Mouse (Mus musculus) liver, embryonic 16.5 days (tissue): ENCODE measurements around the gene Tgif2. TPM values are rescaled to one million over a fixed set of nuclear protein-coding genes. Genes with fewer than 3 reads are reported as not detected.
"Not testable (repeated sequence)": the region's sequence is repeated elsewhere in the genome, so short reads cannot be mapped to it uniquely, and the experiment has no call there.

Experiments used
- ATAC-seq: fragments of 200-750 bp; cut with Nextera tagmentation; 2 replicates; pipeline ENCODE4 v1.8.0; 2017; ENCODE audit warnings: low read depth, mild to moderate bottlenecking, moderate number of reproducible peaks, moderate library complexity
- H3K27ac ChIP-seq: fragments of 300-500 bp; sonication (generic); 2 replicates; pipeline ENCODE4 v1.5.1; 2014; ENCODE audit warnings: mild to moderate bottlenecking, low read length
- H3K27me3 ChIP-seq: fragments of 300-500 bp; sonication (generic); 2 replicates; pipeline ENCODE4 v1.6.1; 2014; ENCODE audit warnings: low read depth, low read length, mixed read lengths; ENCODE audit not compliant: control insufficient read depth, insufficient read depth
- H3K36me3 ChIP-seq: fragments of 300-500 bp; sonication (generic); 2 replicates; pipeline ENCODE4 v1.6.1; 2014; ENCODE audit warnings: mild to moderate bottlenecking; ENCODE audit not compliant: control insufficient read depth, insufficient read depth
- H3K4me1 ChIP-seq: fragments of 300-500 bp; sonication (generic); 2 replicates; pipeline ENCODE4 v1.6.1; 2014; ENCODE audit warnings: low read depth, low read length, mixed read lengths; ENCODE audit not compliant: control insufficient read depth
- H3K4me2 ChIP-seq: fragments of 300-500 bp; sonication (generic); 2 replicates; pipeline ENCODE4 v1.6.1; 2014; ENCODE audit warnings: low read depth, low read length, mixed read lengths
- H3K4me3 ChIP-seq: fragments of 300-500 bp; sonication (generic); 2 replicates; pipeline ENCODE4 v1.5.1; 2014; ENCODE audit warnings: low read depth, mild to moderate bottlenecking, low read length
- H3K9ac ChIP-seq: fragments of 300-500 bp; sonication (generic); 2 replicates; pipeline ENCODE4 v1.6.1; 2014; ENCODE audit warnings: low read depth, low read length
- H3K9me3 ChIP-seq: fragments of 300-500 bp; sonication (generic); replicated peaks from 2 replicates; pipeline ENCODE4 v1.6.1; 2016; ENCODE audit warnings: low read length; ENCODE audit not compliant: control insufficient read depth
- WGBS: fragments of 180-500 bp; shearing (Covaris S2); extraction: QIAGEN DNeasy Blood & Tissue Kit; methylation state at CpG from one replicate; pipeline ENCODE4 v1.1.7; 2014; ENCODE audit not compliant: insufficient replicate concordance; 5-methylcytosine and 5-hydroxymethylcytosine counted together
- polyA plus RNA-seq: library from polyadenylated mRNA; unstranded; fragments of >200 nt; fragmentation: Nextera tagmentation; extraction: Ambion mirVana; gene quantifications from 2 replicates; pipeline ENCODE4 v1.2.1, GENCODE M21; 2015

The Tgif2 gene
- polyA plus RNA-seq, 1 experiment from 2014 or later: 5.4 TPM

DNA sequence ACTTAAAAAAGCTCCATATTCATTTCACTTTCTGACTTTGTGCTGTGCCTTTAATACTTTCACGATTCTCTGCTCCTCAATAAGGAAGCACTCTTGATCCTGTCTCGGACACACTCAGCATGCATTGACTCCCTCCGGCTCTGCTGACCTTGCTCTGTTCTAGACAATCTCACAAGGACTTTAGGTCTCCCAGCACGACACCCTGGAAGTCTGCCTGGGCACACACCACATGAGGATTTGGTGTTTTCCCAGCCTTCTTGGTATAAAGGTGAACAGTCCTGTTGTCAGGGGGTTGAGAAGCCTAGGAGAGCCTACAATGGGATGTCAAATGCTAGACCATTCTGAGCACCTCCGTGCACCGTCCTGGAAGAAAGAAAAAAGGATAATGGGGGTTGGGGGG lies 53.0 kb downstream of the Tgif2 start:
- no peaks in the 10 kb centered on the region for H3K27me3 ChIP-seq
- no peak overlapping the region for H3K9ac ChIP-seq
- H3K4me1 ChIP-seq: peaks cover 11% of the 10 kb centered on the region
- no peak overlapping the region for H3K27ac ChIP-seq
- no peaks in the 10 kb centered on the region for H3K36me3 ChIP-seq
- H3K9me3 ChIP-seq: no peaks in the 10 kb centered on the region
- no peak overlapping the region for H3K4me2 ChIP-seq
- 72% methylated on average over 6 of the region's 6 CpGs for WGBS
- ATAC-seq: no peak
- no peak overlapping the region for H3K4me3 ChIP-seq

DNA sequence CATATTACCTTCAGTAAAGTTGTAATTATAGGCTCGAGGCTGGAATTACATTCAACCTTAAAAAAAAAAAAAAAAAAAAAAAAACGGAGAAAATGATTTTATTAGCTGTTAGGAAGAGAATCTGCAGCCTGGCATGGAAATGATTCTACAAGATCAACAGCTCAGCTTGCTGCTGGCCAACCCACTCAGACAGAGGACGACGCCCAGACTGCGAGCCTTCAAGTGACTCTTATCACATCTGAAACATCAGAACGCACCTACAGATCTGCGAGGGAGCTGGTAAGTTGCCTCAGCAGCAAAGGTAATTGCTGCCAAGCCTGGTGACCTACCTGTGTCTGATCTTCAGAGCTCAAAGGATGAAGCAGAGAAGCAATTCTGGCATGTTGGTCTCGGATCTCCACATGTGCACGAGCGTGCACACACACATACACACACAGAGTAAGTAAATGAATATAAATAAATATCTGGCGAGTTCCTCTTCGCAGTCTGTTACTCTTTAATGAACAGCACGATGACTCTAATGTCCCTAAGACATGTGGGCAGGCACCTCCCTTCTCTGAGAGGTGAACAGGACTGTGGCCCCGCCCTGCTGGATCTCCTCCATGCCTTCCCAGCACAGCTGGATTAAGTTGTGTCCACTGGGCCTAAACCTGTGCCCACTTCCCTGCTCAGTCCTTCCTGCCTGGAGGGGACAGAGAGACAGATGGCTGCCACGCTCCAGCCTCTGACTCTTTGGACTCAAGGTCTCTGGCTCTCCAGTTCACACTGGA lies 54.9 kb downstream of the Tgif2 start:
- no peaks in the 10 kb centered on the region for H3K9me3 ChIP-seq
- H3K36me3 ChIP-seq: no peaks in the 10 kb centered on the region
- H3K9ac ChIP-seq: no peak overlapping the region
- H3K4me3 ChIP-seq: no peak overlapping the region
- H3K4me1 ChIP-seq: peaks cover 18% of the 10 kb centered on the region
- no peaks in the 10 kb centered on the region; the same call in 1 of the 2 replicates for H3K27me3 ChIP-seq
- 49% methylated on average over 15 of the region's 15 CpGs for WGBS
- no peak overlapping the region for H3K27ac ChIP-seq
- no peak overlapping the region for H3K4me2 ChIP-seq
- ATAC-seq: no peak

DNA sequence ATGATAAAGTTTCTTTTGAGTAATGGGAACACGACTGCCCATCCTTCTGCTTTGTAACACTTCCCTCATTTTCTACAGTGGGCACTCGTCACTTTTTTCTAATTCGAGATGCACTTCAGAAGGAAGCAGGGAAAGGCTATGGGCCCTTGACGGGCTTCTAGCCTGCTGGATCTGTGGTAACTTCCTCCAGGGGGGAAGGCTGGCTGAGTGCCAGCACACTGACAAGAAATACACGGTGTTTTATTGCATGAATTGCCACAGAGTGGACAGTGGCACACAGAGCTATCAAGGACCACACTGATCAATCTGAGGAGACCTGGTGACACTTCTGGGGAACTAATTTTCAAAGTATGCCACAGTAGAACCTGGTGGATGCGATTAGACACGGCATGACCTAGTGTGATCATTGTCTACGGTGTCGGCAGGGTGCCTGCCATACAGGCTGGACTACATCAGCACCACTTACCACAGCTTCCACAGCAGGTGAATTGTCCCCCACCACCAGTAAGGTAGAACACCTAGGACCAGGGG lies 56.6 kb downstream of the Tgif2 start:
- 0 out of 2 replicates have a peak, but pooled peaks have one; percentile 13 for ATAC-seq
- Histone ChIP-seq H3K4me2 (no peak overlapping the region), H3K9ac (no peak overlapping the region), H3K4me1 (peaks cover 18% of the 10 kb centered on the region), H3K4me3 (no peak overlapping the region), H3K27ac (no peak overlapping the region), H3K9me3 (no peaks in the 10 kb centered on the region), H3K36me3 (no peaks in the 10 kb centered on the region), H3K27me3 (no peaks in the 10 kb centered on the region; the same call in 1 of the 2 replicates)
- 50% methylated on average over 9 of the region's 9 CpGs for WGBS

DNA sequence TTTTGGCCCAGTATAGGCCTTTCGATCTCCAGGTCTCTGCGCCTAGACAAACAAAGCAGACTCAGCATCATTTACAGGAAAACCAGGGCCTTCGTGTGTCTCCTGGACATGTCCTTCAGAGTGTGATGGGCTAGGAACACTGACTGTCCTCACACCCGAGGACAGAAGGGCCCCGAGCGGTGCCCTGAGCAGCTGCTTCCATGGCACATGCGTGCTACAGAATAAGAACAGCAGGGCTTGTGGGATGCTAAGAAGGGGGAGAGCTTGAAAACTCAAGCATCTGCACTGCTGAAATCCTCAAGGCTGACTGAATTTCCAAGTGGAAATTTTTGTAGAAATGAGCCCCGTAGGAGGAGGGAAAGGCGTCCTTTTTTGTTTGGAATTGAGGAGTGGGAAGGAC lies 57.2 kb downstream of the Tgif2 start:
- H3K27ac ChIP-seq: no peak overlapping the region
- ATAC-seq: no peak
- WGBS: 67% methylated on average over 9 of the region's 9 CpGs

DNA sequence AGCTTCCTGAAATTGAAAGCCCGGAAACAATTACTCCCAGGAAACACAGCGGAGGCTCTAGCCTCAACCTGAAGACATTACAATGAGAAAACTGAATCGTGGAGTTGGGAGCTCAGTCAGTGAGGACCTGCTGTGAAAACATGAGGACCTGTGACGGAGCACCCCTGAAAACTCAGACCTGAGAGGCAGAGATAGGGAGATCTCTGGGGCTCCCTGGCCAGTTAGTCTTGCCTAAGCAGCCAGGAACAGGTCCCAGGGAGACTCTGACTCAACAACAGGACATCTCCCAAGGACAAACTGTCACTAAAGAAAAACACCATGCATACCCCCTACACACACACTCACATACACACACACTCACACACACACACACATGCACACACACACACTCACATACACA lies 58.6 kb downstream of the Tgif2 start:
- Histone ChIP-seq H3K9ac (no peak overlapping the region), H3K4me3 (no peak overlapping the region), H3K36me3 (no peaks in the 10 kb centered on the region), H3K4me1 (peaks cover 18% of the 10 kb centered on the region), H3K27ac (no peak overlapping the region), H3K27me3 (no peaks in the 10 kb centered on the region; the same call in 1 of the 2 replicates), H3K9me3 (no peaks in the 10 kb centered on the region), H3K4me2 (peak overlapping the region; percentile 29; the same call in 1 of the 2 replicates)
- WGBS: 11% methylated on average over 4 of the region's 4 CpGs
- 0 out of 2 replicates have a peak, but pooled peaks have one; percentile 21 for ATAC-seq

More for the DNA sequence above, 57.2 kb downstream of the Tgif2 start:
- Histone ChIP-seq H3K36me3 (no peaks in the 10 kb centered on the region), H3K4me1 (peaks cover 18% of the 10 kb centered on the region), H3K4me3 (no peak overlapping the region), H3K27me3 (no peaks in the 10 kb centered on the region; the same call in 1 of the 2 replicates), H3K4me2 (no peak overlapping the region), H3K9ac (no peak overlapping the region), H3K9me3 (no peaks in the 10 kb centered on the region)

DNA sequence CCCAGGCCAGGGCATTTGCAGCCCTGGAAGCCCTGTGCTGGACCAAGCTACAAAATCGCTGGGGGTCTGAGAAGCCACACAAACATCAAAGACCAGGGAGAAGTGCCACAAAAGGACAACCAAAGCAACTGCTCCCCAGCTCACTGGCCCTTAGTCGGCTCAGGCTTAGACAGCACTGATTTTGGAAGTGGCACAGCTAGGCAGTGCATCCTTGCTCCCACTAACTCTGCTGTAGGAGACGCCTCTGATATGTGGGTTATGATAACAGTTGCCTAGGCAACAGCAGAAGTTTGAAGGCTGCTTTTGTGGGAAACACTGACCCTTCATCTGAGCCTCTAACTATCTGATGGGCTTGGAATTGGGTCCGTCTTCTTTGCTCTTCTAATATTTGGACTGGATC lies 59.4 kb downstream of the Tgif2 start:
- H3K27ac ChIP-seq: no peak overlapping the region
- H3K27me3 ChIP-seq: no peaks in the 10 kb centered on the region; the same call in 1 of the 2 replicates
- no peaks in the 10 kb centered on the region for H3K9me3 ChIP-seq
- no peak overlapping the region for H3K4me3 ChIP-seq
- H3K4me1 ChIP-seq: peaks cover 17% of the 10 kb centered on the region
- no peak for ATAC-seq
- no peaks in the 10 kb centered on the region for H3K36me3 ChIP-seq
- H3K4me2 ChIP-seq: no peak overlapping the region
- H3K9ac ChIP-seq: no peak overlapping the region
- 47% methylated on average over 4 of the region's 4 CpGs for whole genome bisulfite sequencing

DNA sequence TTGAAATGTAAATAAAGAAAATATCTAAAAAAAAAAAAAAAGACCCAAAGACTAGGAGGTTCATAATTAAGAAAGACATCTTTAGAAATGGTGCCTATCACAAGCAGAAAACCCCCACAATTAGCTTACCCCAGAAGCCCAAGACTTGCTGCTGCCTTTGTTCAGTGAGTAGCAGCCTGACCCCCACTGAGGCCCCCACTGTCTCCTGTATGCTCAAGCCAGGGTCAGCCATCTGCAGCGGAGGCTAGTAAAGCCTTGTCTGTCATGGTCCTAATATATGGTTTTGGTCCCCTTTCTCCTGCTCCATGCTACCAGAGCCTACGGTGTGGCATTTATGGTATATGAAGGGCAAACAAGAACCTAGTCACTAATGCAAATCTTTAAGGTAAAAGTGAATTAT lies 61.5 kb downstream of the Tgif2 start:
- 77% methylated on average over 2 of the region's 2 CpGs for WGBS
- H3K27me3 ChIP-seq: no peaks in the 10 kb centered on the region; the same call in 1 of the 2 replicates
- ATAC-seq: no peak
- no peak overlapping the region for H3K9ac ChIP-seq
- no peak overlapping the region for H3K4me3 ChIP-seq
- no peak overlapping the region for H3K27ac ChIP-seq
- H3K36me3 ChIP-seq: no peaks in the 10 kb centered on the region
- H3K4me2 ChIP-seq: no peak overlapping the region
- peaks cover 12% of the 10 kb centered on the region for H3K4me1 ChIP-seq
- H3K9me3 ChIP-seq: no peaks in the 10 kb centered on the region

DNA sequence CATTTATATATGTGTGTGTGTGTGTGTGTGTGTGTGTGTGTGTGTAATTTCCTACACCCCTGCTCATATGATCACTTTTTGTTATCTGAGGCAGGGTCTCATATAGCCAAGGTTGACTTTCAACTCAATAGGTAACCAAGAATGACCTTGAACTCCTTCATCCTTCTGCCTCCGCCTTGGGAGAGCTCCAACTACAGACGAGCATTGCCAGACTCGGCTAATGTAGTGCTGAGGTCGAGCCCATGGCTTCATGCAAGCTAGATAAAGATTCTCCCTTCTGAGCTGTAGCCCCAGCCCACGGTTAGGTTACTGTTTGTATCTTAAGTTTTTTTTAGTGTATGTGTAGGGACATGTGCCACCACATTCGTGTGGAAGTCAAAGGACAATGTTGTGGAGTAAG lies 62.1 kb downstream of the Tgif2 start:
- no peak for ATAC-seq
- Histone ChIP-seq H3K4me1 (peaks cover 12% of the 10 kb centered on the region), H3K27ac (no peak overlapping the region), H3K4me2 (no peak overlapping the region), H3K9ac (no peak overlapping the region), H3K9me3 (no peaks in the 10 kb centered on the region), H3K27me3 (no peaks in the 10 kb centered on the region; the same call in 1 of the 2 replicates), H3K36me3 (no peaks in the 10 kb centered on the region), H3K4me3 (no peak overlapping the region)
- WGBS: 53% methylated on average over 6 of the region's 6 CpGs

DNA sequence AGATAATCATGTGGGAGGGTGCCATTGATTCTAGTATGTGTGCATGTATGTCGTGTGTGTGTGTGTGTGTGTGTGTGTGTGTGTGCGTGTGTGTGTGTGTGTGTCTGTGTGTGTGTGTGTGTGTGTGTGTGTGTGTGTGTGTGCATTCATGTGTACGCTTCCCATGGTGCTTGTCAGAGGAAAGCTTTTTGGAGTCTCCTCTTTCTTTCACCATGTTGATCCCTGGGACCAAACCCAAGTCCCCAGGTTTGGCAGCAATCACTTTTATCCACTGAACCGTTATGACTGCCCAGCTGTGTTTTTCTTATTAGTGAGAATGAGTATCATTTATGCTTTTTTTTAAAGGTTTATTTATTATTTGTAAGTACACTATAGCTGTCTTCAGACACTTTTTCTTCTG lies 62.6 kb downstream of the Tgif2 start:
- H3K27me3 ChIP-seq, H3K9ac ChIP-seq, H3K27ac ChIP-seq, H3K36me3 ChIP-seq, H3K4me2 ChIP-seq, ATAC-seq, H3K9me3 ChIP-seq, H3K4me3 ChIP-seq, H3K4me1 ChIP-seq: not testable (repeated sequence)
- 68% methylated on average over 3 of the region's 4 CpGs for WGBS
